Mouse (Mus musculus): Measurements from ENCODE around the gene Cyb5rl. TPM values are rescaled to one million over a fixed set of nuclear protein-coding genes. Genes with fewer than 3 reads are reported as not detected.
"Not testable (repeated sequence)": the region's sequence is repeated elsewhere in the genome, so short reads cannot be mapped to it uniquely, and the experiment has no call there.

The Cyb5rl gene
- polyA plus RNA-seq, 1 experiment from 2014 or later = 1.8 TPM

DNA sequence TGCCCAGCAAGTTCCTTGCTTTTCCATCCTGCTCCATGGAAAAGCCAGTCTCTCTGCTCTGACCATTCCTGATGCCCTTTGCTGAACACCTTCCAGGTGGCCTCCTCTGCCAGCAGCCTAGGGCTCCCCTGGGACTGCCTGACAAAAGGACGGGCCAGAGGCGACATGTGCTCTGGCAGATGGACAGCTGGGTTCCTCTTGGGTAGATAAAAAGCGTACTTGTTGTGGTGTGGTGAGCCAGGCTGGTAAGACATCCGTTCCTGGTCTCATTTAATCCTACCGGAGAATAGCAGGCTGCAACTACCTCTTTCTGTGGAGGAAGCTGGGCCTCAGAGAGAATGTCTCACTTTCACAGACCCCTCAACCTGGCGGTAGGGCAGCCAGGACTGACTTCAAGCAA is 29.3 kb downstream of the Cyb5rl start:
- 12% methylated on average over 6 of the region's 6 CpGs for WGBS (ENCODE audit: insufficient replicate concordance)
- H3K36me3 ChIP-seq (ENCODE audit: control insufficient read depth, insufficient read depth) = no peaks in the 10 kb centered on the region
- H3K9me3 ChIP-seq (replicated peaks; ENCODE audit: control insufficient read depth, low read length) = no peaks in the 10 kb centered on the region
- no peak overlapping the region for H3K27ac ChIP-seq (ENCODE audit: low read length)
- H3K4me1 ChIP-seq (ENCODE audit: control insufficient read depth, low read depth, low read length) = no peaks in the 10 kb centered on the region; the same call in 1 of the 2 replicates
- H3K4me3 ChIP-seq (ENCODE audit: low read depth, low read length) = no peak overlapping the region
- no peak overlapping the region for H3K9ac ChIP-seq (ENCODE audit: low read depth, low read length)
- ATAC-seq (ENCODE audit: low read depth) = no peak
- H3K27me3 ChIP-seq (ENCODE audit: control insufficient read depth, insufficient read depth, low read depth, low read length) = no peaks in the 10 kb centered on the region
- H3K4me2 ChIP-seq (ENCODE audit: low read depth, low read length) = no peak overlapping the region

DNA sequence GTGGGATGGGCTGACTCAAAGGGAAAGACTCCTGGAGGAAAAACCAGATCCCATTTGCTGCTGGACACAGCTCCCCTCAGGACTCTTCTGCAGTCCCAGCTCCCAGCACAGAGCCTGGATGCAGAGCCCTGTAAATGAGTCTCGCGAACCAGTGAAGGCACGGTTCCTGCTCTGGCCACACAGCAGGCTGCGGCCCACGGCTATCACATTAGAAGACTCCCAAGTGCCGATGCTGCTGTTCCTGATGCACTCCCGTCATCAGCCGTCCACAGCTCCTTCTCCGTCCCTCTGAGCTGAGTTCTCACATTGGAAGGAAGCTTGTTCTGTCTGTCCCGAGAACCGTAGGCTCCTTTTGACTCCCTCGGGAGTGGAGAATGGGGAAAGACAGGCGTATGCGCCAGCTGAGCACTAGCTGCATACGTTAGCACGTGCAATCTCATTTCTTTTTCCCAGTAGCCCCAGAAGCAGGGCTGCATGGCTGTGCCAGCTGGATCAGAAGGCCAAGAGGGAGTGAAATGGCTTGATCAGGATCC is 30.1 kb downstream of the Cyb5rl start, which contains the start of gene Cdcp2:
Gene Cdcp2, plus strand, starts transcription at position 51 of the 533 bp plus-strand sequence.
- ATAC-seq (ENCODE audit: low read depth) = no peak
- Histone ChIP-seq H3K9me3 (replicated peaks; ENCODE audit: control insufficient read depth, low read length) (no peaks in the 10 kb centered on the region), H3K36me3 (ENCODE audit: control insufficient read depth, insufficient read depth) (no peaks in the 10 kb centered on the region), H3K27ac (ENCODE audit: low read length) (no peak within 1 kb of the TSS), H3K27me3 (ENCODE audit: control insufficient read depth, insufficient read depth, low read depth, low read length) (no peaks in the 10 kb centered on the region), H3K4me3 (ENCODE audit: low read depth, low read length) (no peak within 1 kb of the TSS), H3K4me2 (ENCODE audit: low read depth, low read length) (no peak within 1 kb of the TSS), H3K9ac (ENCODE audit: low read depth, low read length) (no peak within 1 kb of the TSS), H3K4me1 (ENCODE audit: control insufficient read depth, low read depth, low read length) (no peaks in the 10 kb centered on the region; the same call in 1 of the 2 replicates)
- WGBS (ENCODE audit: insufficient replicate concordance) = 73% methylated on average over 16 of the region's 16 CpGs

DNA sequence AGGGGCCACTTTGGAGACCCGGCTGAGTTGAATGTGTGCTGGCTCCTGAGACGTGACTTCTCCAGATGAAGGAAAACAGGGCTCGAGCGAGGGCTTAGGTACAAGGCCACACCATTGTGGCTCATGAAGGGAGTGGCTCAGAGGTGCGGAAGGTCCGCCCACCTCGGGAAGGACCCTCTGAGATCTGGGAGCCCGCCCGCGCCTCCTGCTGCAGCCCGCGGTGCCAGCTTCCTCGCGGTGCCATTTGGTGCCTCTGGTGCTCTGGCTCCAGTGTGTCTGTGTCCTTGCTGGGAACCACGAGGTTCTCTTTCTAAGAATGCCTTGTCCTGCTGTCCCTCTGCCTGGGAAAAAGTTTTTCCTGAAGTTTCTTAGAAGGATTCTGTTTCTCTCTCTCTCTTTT is 31.1 kb downstream of the Cyb5rl start:
- H3K4me1 ChIP-seq (ENCODE audit: control insufficient read depth, low read depth, low read length) = no peaks in the 10 kb centered on the region; the same call in 1 of the 2 replicates
- no peak overlapping the region for H3K4me2 ChIP-seq (ENCODE audit: low read depth, low read length)
- H3K9ac ChIP-seq (ENCODE audit: low read depth, low read length) = no peak overlapping the region
- H3K36me3 ChIP-seq (ENCODE audit: control insufficient read depth, insufficient read depth) = no peaks in the 10 kb centered on the region
- no peak overlapping the region for H3K27ac ChIP-seq (ENCODE audit: low read length)
- no peaks in the 10 kb centered on the region for H3K9me3 ChIP-seq (replicated peaks; ENCODE audit: control insufficient read depth, low read length)
- no peak overlapping the region for H3K4me3 ChIP-seq (ENCODE audit: low read depth, low read length)
- H3K27me3 ChIP-seq (ENCODE audit: control insufficient read depth, insufficient read depth, low read depth, low read length) = no peaks in the 10 kb centered on the region
- 47% methylated on average over 15 of the region's 15 CpGs for WGBS (ENCODE audit: insufficient replicate concordance)
- ATAC-seq (ENCODE audit: low read depth) = no peak

DNA sequence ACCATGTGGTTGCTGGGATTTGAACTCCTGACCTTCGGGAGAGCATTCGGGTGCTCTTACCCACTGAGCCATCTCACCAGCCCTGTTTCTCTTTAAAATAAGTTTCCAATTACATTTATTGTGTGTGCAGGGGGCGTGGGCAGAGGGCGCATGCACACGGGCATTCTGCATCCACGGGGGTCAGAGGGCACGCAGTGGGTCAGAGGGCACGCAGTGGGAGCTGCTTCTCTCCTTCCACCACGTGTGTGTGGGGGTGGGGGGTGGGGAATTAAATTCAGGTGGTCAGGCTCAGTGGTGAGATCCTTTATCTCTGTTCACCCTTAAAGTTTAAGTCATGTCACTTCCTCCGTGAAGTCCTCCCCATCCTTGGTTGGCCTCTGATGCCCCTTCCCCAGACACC is 31.6 kb downstream of the Cyb5rl start:
- Histone ChIP-seq H3K4me2 (ENCODE audit: low read depth, low read length) (no peak overlapping the region), H3K4me3 (ENCODE audit: low read depth, low read length) (no peak overlapping the region), H3K27ac (ENCODE audit: low read length) (no peak overlapping the region), H3K36me3 (ENCODE audit: control insufficient read depth, insufficient read depth) (no peaks in the 10 kb centered on the region), H3K4me1 (ENCODE audit: control insufficient read depth, low read depth, low read length) (no peaks in the 10 kb centered on the region; the same call in 1 of the 2 replicates), H3K9ac (ENCODE audit: low read depth, low read length) (no peak overlapping the region), H3K27me3 (ENCODE audit: control insufficient read depth, insufficient read depth, low read depth, low read length) (no peaks in the 10 kb centered on the region), H3K9me3 (replicated peaks; ENCODE audit: control insufficient read depth, low read length) (no peaks in the 10 kb centered on the region)
- no peak for ATAC-seq (ENCODE audit: low read depth)
- 75% methylated on average over 10 of the region's 10 CpGs for WGBS (ENCODE audit: insufficient replicate concordance)

DNA sequence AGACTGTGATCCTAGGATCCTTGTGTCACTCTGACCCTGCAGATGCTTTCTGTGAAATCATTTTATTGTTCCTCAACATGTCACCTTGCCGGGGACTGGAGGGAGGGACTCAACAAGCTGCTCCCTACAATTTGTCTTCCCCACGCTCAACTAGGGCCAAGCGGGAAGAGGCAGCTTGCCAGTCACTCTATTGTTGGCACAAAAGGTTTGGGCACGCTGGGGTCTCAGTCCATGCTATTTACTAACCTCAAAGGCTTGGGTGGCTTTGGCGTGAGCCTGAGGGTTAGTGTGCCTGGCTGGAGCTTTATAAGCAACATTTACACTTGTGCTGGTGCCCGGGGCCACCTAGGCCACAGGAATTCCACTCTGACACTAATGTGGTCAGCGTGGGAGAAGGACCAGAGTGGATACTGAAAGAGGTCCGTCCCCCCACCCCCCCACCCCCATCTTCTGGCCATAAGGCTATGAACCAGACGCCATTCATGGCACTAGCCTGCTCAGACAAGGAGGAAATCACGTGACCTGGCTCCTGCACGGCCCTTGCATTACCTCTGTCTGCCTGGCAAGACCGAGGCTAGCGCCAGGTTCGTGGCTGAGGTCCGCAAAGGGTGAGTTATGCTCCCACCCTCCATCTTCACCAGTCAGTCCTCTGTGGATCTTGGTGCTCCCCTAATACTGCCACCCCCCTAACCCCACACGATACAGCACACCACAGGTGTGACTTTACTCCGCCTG is 32.2 kb downstream of the Cyb5rl start:
- Histone ChIP-seq H3K9ac (ENCODE audit: low read depth, low read length) (no peak overlapping the region), H3K4me3 (ENCODE audit: low read depth, low read length) (no peak overlapping the region), H3K4me1 (ENCODE audit: control insufficient read depth, low read depth, low read length) (no peaks in the 10 kb centered on the region; the same call in 1 of the 2 replicates), H3K9me3 (replicated peaks; ENCODE audit: control insufficient read depth, low read length) (no peaks in the 10 kb centered on the region), H3K36me3 (ENCODE audit: control insufficient read depth, insufficient read depth) (no peaks in the 10 kb centered on the region), H3K4me2 (ENCODE audit: low read depth, low read length) (no peak overlapping the region), H3K27ac (ENCODE audit: low read length) (no peak overlapping the region), H3K27me3 (ENCODE audit: control insufficient read depth, insufficient read depth, low read depth, low read length) (no peaks in the 10 kb centered on the region)
- 68% methylated on average over 17 of the region's 17 CpGs for WGBS (ENCODE audit: insufficient replicate concordance)
- ATAC-seq (ENCODE audit: low read depth) = no peak

DNA sequence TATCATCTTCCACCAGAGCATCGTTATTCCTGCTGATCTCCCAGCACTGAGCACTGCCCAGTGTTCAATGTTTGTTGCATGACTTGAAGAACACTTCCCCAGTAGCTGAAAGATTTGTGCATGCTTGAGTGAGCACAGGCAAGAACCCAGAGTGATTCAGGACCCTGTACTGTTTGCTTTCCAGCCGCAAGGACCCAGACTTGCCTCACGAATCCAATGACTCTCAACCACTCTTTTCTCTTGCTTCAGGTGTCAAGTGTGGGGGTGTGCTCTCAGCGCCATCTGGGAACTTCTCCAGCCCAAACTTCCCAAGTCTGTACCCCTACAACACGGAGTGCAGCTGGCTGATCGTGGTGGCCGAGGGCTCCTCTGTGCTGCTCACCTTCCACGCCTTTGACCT is 35.4 kb downstream of the Cyb5rl start:
- Histone ChIP-seq H3K27me3 (ENCODE audit: control insufficient read depth, insufficient read depth, low read depth, low read length) (no peaks in the 10 kb centered on the region), H3K4me2 (ENCODE audit: low read depth, low read length) (no peak overlapping the region), H3K4me3 (ENCODE audit: low read depth, low read length) (no peak overlapping the region), H3K36me3 (ENCODE audit: control insufficient read depth, insufficient read depth) (no peaks in the 10 kb centered on the region), H3K9ac (ENCODE audit: low read depth, low read length) (no peak overlapping the region), H3K27ac (ENCODE audit: low read length) (no peak overlapping the region), H3K9me3 (replicated peaks; ENCODE audit: control insufficient read depth, low read length) (no peaks in the 10 kb centered on the region), H3K4me1 (ENCODE audit: control insufficient read depth, low read depth, low read length) (no peaks in the 10 kb centered on the region)
- WGBS (ENCODE audit: insufficient replicate concordance) = 71% methylated on average over 8 of the region's 8 CpGs
- no peak for ATAC-seq (ENCODE audit: low read depth)

DNA sequence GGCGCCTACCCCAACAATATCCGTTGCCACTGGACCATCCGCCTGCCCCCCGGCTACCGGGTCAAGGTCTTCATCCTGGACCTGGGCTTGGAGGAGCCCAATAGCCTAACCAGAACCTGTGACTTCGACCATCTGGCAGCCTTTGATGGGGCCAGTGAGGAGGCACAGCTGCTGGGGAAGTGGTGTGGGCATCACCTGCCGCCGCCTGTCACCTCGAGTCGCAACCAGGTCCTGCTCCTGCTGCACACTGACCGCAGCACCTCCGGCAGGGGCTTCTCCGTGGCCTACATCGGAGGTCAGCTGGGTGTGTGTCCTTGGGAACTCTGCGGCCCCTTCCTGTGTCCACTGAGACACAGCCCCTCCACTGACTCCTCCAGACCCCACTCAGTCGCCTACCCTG is 40.0 kb downstream of the Cyb5rl start:
- no peak overlapping the region for H3K27ac ChIP-seq (ENCODE audit: low read length)
- no peaks in the 10 kb centered on the region for H3K27me3 ChIP-seq (ENCODE audit: control insufficient read depth, insufficient read depth, low read depth, low read length)
- no peak overlapping the region for H3K4me3 ChIP-seq (ENCODE audit: low read depth, low read length)
- no peak overlapping the region for H3K4me2 ChIP-seq (ENCODE audit: low read depth, low read length)
- no peak overlapping the region for H3K9ac ChIP-seq (ENCODE audit: low read depth, low read length)
- peaks cover 6% of the 10 kb centered on the region for H3K4me1 ChIP-seq (ENCODE audit: control insufficient read depth, low read depth, low read length)
- H3K9me3 ChIP-seq (replicated peaks; ENCODE audit: control insufficient read depth, low read length) = no peaks in the 10 kb centered on the region
- no peaks in the 10 kb centered on the region for H3K36me3 ChIP-seq (ENCODE audit: control insufficient read depth, insufficient read depth)
- WGBS (ENCODE audit: insufficient replicate concordance) = 79% methylated on average over 16 of the region's 16 CpGs
- no peak for ATAC-seq (ENCODE audit: low read depth)

DNA sequence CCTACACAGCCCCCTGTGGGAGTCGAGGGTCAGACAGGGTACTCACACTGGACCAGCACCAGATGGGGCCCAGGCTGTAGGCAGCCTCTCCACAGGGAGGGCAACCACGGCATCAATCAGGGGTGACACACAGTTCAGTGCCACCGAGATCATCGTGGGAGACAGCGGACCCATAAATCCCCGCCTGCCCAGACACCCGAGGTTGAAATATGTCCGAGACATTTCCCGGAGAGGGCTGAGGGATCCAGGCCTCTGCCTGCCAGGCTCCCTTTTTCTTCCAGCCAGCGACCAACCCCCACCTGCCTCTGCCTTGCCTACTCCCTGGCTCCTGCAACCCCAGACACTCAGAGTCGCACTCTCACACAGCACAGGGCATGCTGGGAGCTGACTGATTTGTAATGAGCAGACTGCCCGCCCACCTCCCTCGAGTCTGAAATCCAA is 41.5 kb downstream of the Cyb5rl start:
- Histone ChIP-seq H3K9me3 (replicated peaks; ENCODE audit: control insufficient read depth, low read length) (no peaks in the 10 kb centered on the region), H3K27ac (ENCODE audit: low read length) (no peak overlapping the region), H3K4me2 (ENCODE audit: low read depth, low read length) (no peak overlapping the region), H3K36me3 (ENCODE audit: control insufficient read depth, insufficient read depth) (no peaks in the 10 kb centered on the region), H3K27me3 (ENCODE audit: control insufficient read depth, insufficient read depth, low read depth, low read length) (no peaks in the 10 kb centered on the region), H3K4me1 (ENCODE audit: control insufficient read depth, low read depth, low read length) (peaks cover 6% of the 10 kb centered on the region), H3K9ac (ENCODE audit: low read depth, low read length) (no peak overlapping the region), H3K4me3 (ENCODE audit: low read depth, low read length) (no peak overlapping the region)
- ATAC-seq (ENCODE audit: low read depth) = no peak
- 43% methylated on average over 13 of the region's 13 CpGs for WGBS (ENCODE audit: insufficient replicate concordance)

DNA sequence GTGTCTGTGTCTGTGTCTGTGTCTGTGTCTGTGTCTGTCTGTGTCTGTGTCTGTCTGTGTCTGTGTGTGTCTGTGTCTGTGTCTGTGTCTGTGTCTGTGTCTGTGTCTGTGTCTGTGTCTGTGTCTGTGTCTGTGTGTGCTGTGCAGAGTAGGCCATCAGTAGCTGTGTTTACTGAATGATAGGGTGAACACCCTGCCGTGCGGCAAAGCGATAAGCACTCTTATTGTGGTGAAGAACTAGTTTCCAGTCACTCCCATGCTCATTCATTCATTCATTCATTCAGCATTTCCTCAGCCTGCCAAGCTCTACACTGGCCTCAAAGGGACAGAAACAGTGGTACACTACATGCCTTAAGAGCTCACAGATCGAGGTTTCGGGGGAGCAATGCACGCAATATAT is 42.4 kb downstream of the Cyb5rl start:
- not testable (repeated sequence) for H3K27me3 ChIP-seq (ENCODE audit: control insufficient read depth, insufficient read depth, low read depth, low read length); H3K4me1 ChIP-seq (ENCODE audit: control insufficient read depth, low read depth, low read length); H3K9me3 ChIP-seq (replicated peaks; ENCODE audit: control insufficient read depth, low read length); H3K9ac ChIP-seq (ENCODE audit: low read depth, low read length); H3K4me2 ChIP-seq (ENCODE audit: low read depth, low read length); H3K4me3 ChIP-seq (ENCODE audit: low read depth, low read length); H3K36me3 ChIP-seq (ENCODE audit: control insufficient read depth, insufficient read depth); H3K27ac ChIP-seq (ENCODE audit: low read length)
- 62% methylated on average over 6 of the region's 6 CpGs for WGBS (ENCODE audit: insufficient replicate concordance)
- ATAC-seq (ENCODE audit: low read depth) = peak; percentile 86

Data from liver, embryonic 16.5 days (tissue).